Mouse (Mus musculus): Measurements from ENCODE around the gene Cngb1. TPM values are rescaled to one million over a fixed set of nuclear protein-coding genes. Genes with fewer than 3 reads are reported as not detected.

Cngb1 gene
- 0.37 and 0.54 TPM in 2 replicates for polyA plus RNA-seq (2015; fragmentation: Nextera tagmentation; extraction: Ambion mirVana)

GRCm38 (mm10) chr8:95306431-95306830, at the start of gene Cngb1:
TSS of gene Cngb1 (minus strand) at chr8:95306585.
- no peak for ATAC-seq
- Histone ChIP-seq H3K36me3 (no peaks in the 10 kb centered on the region), H3K4me1 (replicated peaks) (peaks cover 17% of the 10 kb centered on the region), H3K4me2 (replicated peaks) (no peak within 1 kb of the TSS), H3K27ac (no peak within 1 kb of the TSS), H3K27me3 (no peaks in the 10 kb centered on the region), H3K9me3 (no peaks in the 10 kb centered on the region), H3K9ac (replicated peaks) (no peak within 1 kb of the TSS), H3K4me3 (replicated peaks) (no peak within 1 kb of the TSS)
- WGBS, result 50% methylated on average over 6 of the region's 6 CpGs

GRCm38 (mm10) chr8:95354606-95355005, 48.2 kb upstream of the Cngb1 start:
- no peak overlapping the region for H3K4me3 ChIP-seq (replicated peaks)
- no peak overlapping the region for H3K27ac ChIP-seq
- 85% methylated on average over 2 of the region's 2 CpGs for WGBS
- 0 out of 2 replicates have a peak overlapping the region, but pooled peaks have one; percentile 16 for H3K9ac ChIP-seq (replicated peaks)
- H3K36me3 ChIP-seq, result no peaks in the 10 kb centered on the region
- ATAC-seq, result no peak
- peaks cover 6% of the 10 kb centered on the region; the same call in 1 of the 2 replicates for H3K27me3 ChIP-seq
- peak overlapping the region; percentile 65 for H3K4me2 ChIP-seq (replicated peaks)
- no peaks in the 10 kb centered on the region for H3K9me3 ChIP-seq
- peaks cover 47% of the 10 kb centered on the region for H3K4me1 ChIP-seq (replicated peaks)

- Histone ChIP-seq H3K4me3 (replicated peaks) (peak overlapping the region; percentile 88), H3K27me3 (peaks cover 6% of the 10 kb centered on the region; the same call in 1 of the 2 replicates), H3K9ac (replicated peaks) (peak overlapping the region; percentile 94), H3K27ac (peak overlapping the region; percentile 92), H3K36me3 (no peaks in the 10 kb centered on the region), H3K9me3 (no peaks in the 10 kb centered on the region), H3K4me2 (replicated peaks) (peak overlapping the region; percentile 65), H3K4me1 (replicated peaks) (peaks cover 44% of the 10 kb centered on the region)
- 2% methylated on average over 62 of the region's 62 CpGs for WGBS
- peak; percentile 68 for ATAC-seq
Observed at GRCm38 (mm10) chr8:95352871-95353866, 46.8 kb upstream of the Cngb1 start.

- Histone ChIP-seq H3K27ac (peak within 1 kb of the TSS; percentile 92), H3K4me3 (replicated peaks) (peak within 1 kb of the TSS; percentile 88), H3K27me3 (peaks cover 6% of the 10 kb centered on the region; the same call in 1 of the 2 replicates), H3K4me2 (replicated peaks) (peak within 1 kb of the TSS; percentile 65), H3K9me3 (no peaks in the 10 kb centered on the region), H3K9ac (replicated peaks) (peak within 1 kb of the TSS; percentile 94), H3K36me3 (no peaks in the 10 kb centered on the region), H3K4me1 (replicated peaks) (peaks cover 44% of the 10 kb centered on the region)
- WGBS, result 0% methylated on average over 74 of the region's 80 CpGs
- peak; percentile 80 for ATAC-seq
Observed at GRCm38 (mm10) chr8:95352151-95352870, 45.9 kb upstream of the Cngb1 start, which contains the start of gene Mmp15. TSS of gene Mmp15 (plus strand) at chr8:95352268.

- peak; percentile 17; the same call in 1 of the 2 replicates for ATAC-seq
- peaks cover 48% of the 10 kb centered on the region for H3K4me1 ChIP-seq (replicated peaks)
Observed at GRCm38 (mm10) chr8:95351461-95351860, 45.1 kb upstream of the Cngb1 start.

GRCm38 (mm10) chr8:95348811-95349630, 42.6 kb upstream of the Cngb1 start:
- H3K9ac ChIP-seq (replicated peaks), result no peak overlapping the region
- H3K9me3 ChIP-seq, result no peaks in the 10 kb centered on the region
- H3K36me3 ChIP-seq, result peaks cover 14% of the 10 kb centered on the region
- no peak overlapping the region for H3K4me3 ChIP-seq (replicated peaks)
- ATAC-seq, result no peak
- WGBS, result 63% methylated on average over 18 of the region's 19 CpGs
- peaks cover 36% of the 10 kb centered on the region for H3K4me1 ChIP-seq (replicated peaks)
- H3K4me2 ChIP-seq (replicated peaks), result no peak overlapping the region
- peaks cover 6% of the 10 kb centered on the region; the same call in 1 of the 2 replicates for H3K27me3 ChIP-seq
- H3K27ac ChIP-seq, result 0 out of 2 replicates have a peak overlapping the region, but pooled peaks have one; percentile 6

More at GRCm38 (mm10) chr8:95351461-95351860, 45.1 kb upstream of the Cngb1 start:
- Histone ChIP-seq H3K9ac (replicated peaks) (peak overlapping the region; percentile 94; the same call in 1 of the 2 replicates), H3K27me3 (peaks cover 6% of the 10 kb centered on the region; the same call in 1 of the 2 replicates), H3K9me3 (no peaks in the 10 kb centered on the region), H3K27ac (no peak overlapping the region), H3K4me2 (replicated peaks) (peak overlapping the region; percentile 65), H3K36me3 (no peaks in the 10 kb centered on the region), H3K4me3 (replicated peaks) (peak overlapping the region; percentile 88)
- 3% methylated on average over 15 of the region's 15 CpGs for WGBS

GRCm38 (mm10) chr8:95348356-95348755, 42.0 kb upstream of the Cngb1 start:
- no peak for ATAC-seq
- H3K4me1 ChIP-seq (replicated peaks), result peaks cover 29% of the 10 kb centered on the region
- H3K4me3 ChIP-seq (replicated peaks), result no peak overlapping the region
- 90% methylated on average over 2 of the region's 2 CpGs for WGBS
- H3K27ac ChIP-seq, result no peak overlapping the region
- no peak overlapping the region for H3K9ac ChIP-seq (replicated peaks)
- no peaks in the 10 kb centered on the region for H3K9me3 ChIP-seq
- H3K36me3 ChIP-seq, result peaks cover 20% of the 10 kb centered on the region
- no peak overlapping the region for H3K4me2 ChIP-seq (replicated peaks)
- H3K27me3 ChIP-seq, result peaks cover 6% of the 10 kb centered on the region; the same call in 1 of the 2 replicates

GRCm38 (mm10) chr8:95346643-95347545, 40.5 kb upstream of the Cngb1 start:
- H3K4me1 ChIP-seq (replicated peaks), result peaks cover 26% of the 10 kb centered on the region
- 31% methylated on average over 8 of the region's 8 CpGs for WGBS
- H3K27me3 ChIP-seq, result peaks cover 6% of the 10 kb centered on the region; the same call in 1 of the 2 replicates
- H3K27ac ChIP-seq, result no peak overlapping the region
- no peak overlapping the region for H3K4me2 ChIP-seq (replicated peaks)
- H3K9me3 ChIP-seq, result no peaks in the 10 kb centered on the region
- ATAC-seq, result peak; percentile 43
- H3K4me3 ChIP-seq (replicated peaks), result no peak overlapping the region
- peaks cover 25% of the 10 kb centered on the region for H3K36me3 ChIP-seq
- H3K9ac ChIP-seq (replicated peaks), result no peak overlapping the region

- no peaks in the 10 kb centered on the region for H3K9me3 ChIP-seq
- no peak overlapping the region for H3K9ac ChIP-seq (replicated peaks)
- peaks cover under 1% of the 10 kb centered on the region; the same call in 1 of the 2 replicates for H3K27me3 ChIP-seq
- WGBS, result 71% methylated on average over 6 of the region's 6 CpGs
- H3K27ac ChIP-seq, result no peak overlapping the region
- peaks cover 16% of the 10 kb centered on the region for H3K4me1 ChIP-seq (replicated peaks)
- H3K36me3 ChIP-seq, result peaks cover 40% of the 10 kb centered on the region
- H3K4me3 ChIP-seq (replicated peaks), result no peak overlapping the region
- no peak for ATAC-seq
- no peak overlapping the region for H3K4me2 ChIP-seq (replicated peaks)
Observed at GRCm38 (mm10) chr8:95344668-95345067, 38.3 kb upstream of the Cngb1 start.

- Histone ChIP-seq H3K36me3 (peaks cover 64% of the 10 kb centered on the region), H3K9me3 (no peaks in the 10 kb centered on the region), H3K4me2 (replicated peaks) (no peak overlapping the region), H3K4me1 (replicated peaks) (no peaks in the 10 kb centered on the region), H3K4me3 (replicated peaks) (no peak overlapping the region), H3K9ac (replicated peaks) (no peak overlapping the region), H3K27ac (no peak overlapping the region), H3K27me3 (no peaks in the 10 kb centered on the region)
- ATAC-seq, result no peak
- WGBS, result 67% methylated on average over 5 of the region's 5 CpGs
Observed at GRCm38 (mm10) chr8:95341721-95342120, 35.3 kb upstream of the Cngb1 start.
